Mouse (Mus musculus) layer of hippocampus, postnatal 25 days (tissue): ENCODE measurements at regions not wholly inside any gene's neighbourhood (a gene's known extent, or its start where the extent isn't known, plus 50 kb on each side); places are given as distances from the start of the nearest gene placed in this dataset.

Experiments used
- DNase-seq, 2 experiments: peaks; one replicate each; pipeline ENCODE4 v3.0.0; 2022; ENCODE audit warnings: mixed read lengths in 2 of 2, low spot score in 1 of 2; ENCODE audit errors: extremely low spot score in 1 of 2

GRCm38 (mm10) chr12:67471666-67472065, 249.3 kb upstream of the Mdga2 start:
- no peak for DNase-seq

- DNase-seq, result no peak
Observed at GRCm38 (mm10) chr12:67471001-67471400, 248.7 kb upstream of the Mdga2 start.

GRCm38 (mm10) chr12:67449109-67449508, 226.8 kb upstream of the Mdga2 start:
- DNase-seq, result no peak

- DNase-seq, result peak; percentile 9 to 68
Observed at GRCm38 (mm10) chr12:67430318-67430950, 208.1 kb upstream of the Mdga2 start.

- no peak for DNase-seq
Observed at GRCm38 (mm10) chr12:67426801-67427200, 204.5 kb upstream of the Mdga2 start.

- DNase-seq, result no peak
Observed at GRCm38 (mm10) chr12:67399537-67399936, 177.2 kb upstream of the Mdga2 start.

- DNase-seq, result no peak
Observed at GRCm38 (mm10) chr12:67374530-67374929, 152.2 kb upstream of the Mdga2 start.

- DNase-seq, result no peak
Observed at GRCm38 (mm10) chr12:67348551-67348950, 126.2 kb upstream of the Mdga2 start.

GRCm38 (mm10) chr12:67332483-67332998, 110.2 kb upstream of the Mdga2 start:
- no peak for DNase-seq

GRCm38 (mm10) chr12:67326326-67326725, 104.0 kb upstream of the Mdga2 start:
- no peak for DNase-seq

GRCm38 (mm10) chr12:67325799-67326198, 103.5 kb upstream of the Mdga2 start:
- DNase-seq, result no peak

- DNase-seq, result no peak
Observed at GRCm38 (mm10) chr12:67325335-67325734, 103.0 kb upstream of the Mdga2 start.

GRCm38 (mm10) chr12:67318687-67319086, 96.3 kb upstream of the Mdga2 start:
- DNase-seq, result no peak

GRCm38 (mm10) chr12:67300245-67300644, 77.9 kb upstream of the Mdga2 start:
- DNase-seq, result no peak

GRCm38 (mm10) chr12:67290054-67290453, 67.7 kb upstream of the Mdga2 start:
- no peak for DNase-seq

GRCm38 (mm10) chr12:67272863-67273262, 50.5 kb upstream of the Mdga2 start:
- DNase-seq, result no peak

GRCm38 (mm10) chr12:67272329-67272728, 50.0 kb upstream of the Mdga2 start:
- DNase-seq, result no peak
